Mouse (Mus musculus): ENCODE measurements around the gene Mllt10. TPM values are rescaled to one million over a fixed set of nuclear protein-coding genes. Genes with fewer than 3 reads are reported as not detected.
A peak's percentile ranks its signal among the peaks of the same experiment; 100 is the strongest.

The Mllt10 gene
- polyA plus RNA-seq (2015; fragmentation: Nextera tagmentation; extraction: Ambion mirVana), result 53.2 and 70.2 TPM in 2 replicates

DNA sequence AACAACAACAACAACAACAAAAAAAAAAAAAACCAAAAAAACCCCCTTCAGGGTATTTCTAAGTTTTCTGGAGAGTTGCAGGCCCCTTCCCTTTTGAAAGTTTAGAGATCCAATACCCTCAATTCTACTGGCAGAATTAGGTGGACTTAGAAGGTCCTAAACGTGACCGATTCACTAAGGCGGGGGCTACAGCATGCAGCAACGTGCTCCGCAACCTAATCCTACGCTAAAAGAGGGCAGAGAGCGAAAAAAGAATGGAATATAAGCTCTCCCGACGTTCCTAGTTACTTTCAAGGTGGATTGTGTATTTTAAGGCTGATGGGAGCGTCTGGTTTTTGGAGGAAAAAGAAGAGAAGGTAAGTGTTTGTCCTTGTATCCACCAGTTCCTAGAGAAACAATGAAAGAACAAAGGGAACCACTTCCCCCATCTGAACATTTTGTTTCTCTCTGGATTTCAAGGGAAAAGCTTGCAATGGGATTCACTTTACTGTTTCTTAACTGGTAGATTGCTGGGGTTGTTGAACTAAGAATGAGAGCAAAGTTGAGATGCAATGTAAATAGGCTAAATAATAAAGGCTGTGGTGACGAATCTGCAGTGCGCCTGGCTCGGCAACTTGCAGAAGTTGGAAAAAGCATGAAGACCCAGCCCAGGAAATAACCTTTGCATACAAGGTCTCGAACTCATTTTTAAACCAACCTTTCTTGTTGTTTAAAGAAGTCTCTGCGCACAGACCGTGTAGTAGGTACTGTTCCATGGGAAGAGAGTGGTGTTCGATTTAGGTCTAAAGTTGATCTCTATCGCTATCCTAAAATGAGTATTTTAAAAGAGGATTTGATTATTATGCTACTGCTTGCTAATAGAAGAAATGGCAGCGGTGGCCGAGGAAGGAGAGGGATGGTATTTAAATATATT lies at the start of gene Mllt10:
Mllt10 (plus strand) TSS at position 222 of the 913 bp plus-strand sequence.
- DNase-seq (ENCODE audit: low spot score), result peak; percentile 25

- no peak for DNase-seq (ENCODE audit: low spot score)
These were observed 43.8 kb upstream of the Mllt10 start for GRCm38 (mm10) chr2:18011226-18011625.

DNA sequence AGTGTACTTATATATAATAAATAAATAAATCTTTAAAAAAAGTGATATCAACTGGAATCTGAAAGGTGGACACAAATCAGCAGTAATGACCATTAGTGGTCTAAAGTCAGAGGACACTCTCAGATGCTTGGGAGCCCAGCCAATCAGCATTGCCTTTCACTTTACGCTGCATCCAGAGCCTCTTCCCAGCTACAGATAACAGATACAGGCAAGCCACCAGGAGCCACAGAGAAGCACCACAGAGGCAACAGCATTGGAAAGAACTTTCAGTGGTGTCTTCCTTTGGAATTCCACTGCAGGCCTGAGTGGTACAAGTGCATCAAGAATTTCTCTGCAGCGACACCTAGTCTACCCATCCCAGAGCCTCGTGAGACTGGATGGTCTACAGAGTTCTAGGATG lies 42.2 kb upstream of the Mllt10 start:
- DNase-seq (ENCODE audit: low spot score), result no peak

DNA sequence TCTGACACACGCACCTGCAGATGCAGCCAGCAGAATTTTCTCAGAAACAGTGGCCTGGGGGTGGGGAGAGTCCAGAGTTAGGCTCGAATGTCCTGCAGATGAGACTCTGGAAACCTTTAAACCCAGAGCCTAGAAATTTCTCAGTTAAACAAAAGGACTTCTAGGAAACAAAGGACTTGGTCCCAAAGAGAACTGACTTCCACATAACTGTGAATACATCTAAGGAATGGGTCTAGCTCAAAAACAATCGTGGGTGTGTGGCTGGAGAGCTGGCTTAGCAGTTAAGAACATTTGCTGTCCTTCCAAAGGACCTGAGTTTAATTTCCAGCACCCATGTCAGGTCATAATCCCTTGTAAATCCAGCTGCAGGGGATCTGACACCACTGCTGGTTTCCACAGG lies 39.5 kb upstream of the Mllt10 start:
- DNase-seq (ENCODE audit: low spot score), result no peak

DNA sequence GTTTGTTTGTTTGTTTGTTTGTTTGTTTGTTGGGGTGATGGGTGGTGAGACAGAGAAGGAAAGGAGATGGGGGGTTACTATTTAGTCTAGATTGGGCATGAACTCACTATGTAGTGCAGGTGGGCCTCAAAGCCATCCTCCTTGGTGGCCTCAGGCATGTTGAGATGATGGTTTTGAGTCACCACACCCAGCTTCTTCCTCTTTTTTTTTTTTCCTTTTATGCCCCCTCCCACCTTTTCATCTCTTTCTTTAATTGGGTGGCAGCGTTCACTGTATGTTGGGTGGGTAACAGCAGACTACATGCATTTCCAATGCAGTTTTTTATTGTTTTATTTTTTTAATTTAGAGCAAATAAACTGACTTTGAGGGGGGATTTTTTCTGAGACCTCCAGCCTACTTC lies 38.4 kb upstream of the Mllt10 start:
- no peak for DNase-seq (ENCODE audit: low spot score)

- no peak for DNase-seq (ENCODE audit: low spot score)
These were observed 37.7 kb upstream of the Mllt10 start for GRCm38 (mm10) chr2:18017321-18017720.

- DNase-seq (ENCODE audit: low spot score), result no peak
These were observed 35.9 kb upstream of the Mllt10 start for GRCm38 (mm10) chr2:18019122-18019521.

DNA sequence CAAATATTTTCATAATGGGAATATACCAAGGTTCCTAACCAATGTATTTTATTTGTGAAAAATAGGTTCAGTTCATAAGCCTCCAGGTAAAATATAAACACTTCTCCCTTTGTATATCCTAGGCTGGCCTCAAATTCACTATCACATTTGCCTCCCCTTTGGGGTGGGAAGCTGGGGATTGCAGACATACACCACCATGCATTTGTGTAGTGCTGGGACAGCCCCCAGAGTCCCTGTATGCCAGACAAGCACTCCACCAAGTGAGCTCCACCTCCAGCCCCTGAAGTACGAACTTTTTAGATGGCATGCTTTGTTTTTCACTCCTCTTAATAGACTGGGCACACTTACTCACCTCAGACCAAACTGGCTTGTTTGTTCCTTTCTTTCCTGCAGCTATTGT lies 32.2 kb upstream of the Mllt10 start:
- no peak for DNase-seq (ENCODE audit: low spot score)

DNA sequence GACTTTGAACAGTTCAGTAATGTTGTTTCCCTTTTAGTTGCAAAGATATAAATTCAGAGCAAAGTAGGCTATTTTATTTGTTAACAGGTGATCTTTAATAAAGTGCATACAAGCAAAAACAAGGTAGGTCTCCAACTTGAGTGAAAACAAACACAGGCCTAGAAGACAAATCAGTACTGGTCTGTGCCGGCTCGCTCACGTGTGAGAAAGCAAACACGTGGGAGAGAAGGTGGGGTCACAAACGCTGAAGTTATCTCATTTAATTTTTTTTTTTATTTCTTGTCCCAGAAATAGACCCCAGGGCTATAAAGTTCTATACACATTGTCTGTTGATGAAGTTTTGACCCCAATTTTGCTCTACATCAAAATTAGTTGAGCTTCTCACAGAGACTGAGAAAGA lies 29.9 kb upstream of the Mllt10 start:
- DNase-seq (ENCODE audit: low spot score), result no peak

DNA sequence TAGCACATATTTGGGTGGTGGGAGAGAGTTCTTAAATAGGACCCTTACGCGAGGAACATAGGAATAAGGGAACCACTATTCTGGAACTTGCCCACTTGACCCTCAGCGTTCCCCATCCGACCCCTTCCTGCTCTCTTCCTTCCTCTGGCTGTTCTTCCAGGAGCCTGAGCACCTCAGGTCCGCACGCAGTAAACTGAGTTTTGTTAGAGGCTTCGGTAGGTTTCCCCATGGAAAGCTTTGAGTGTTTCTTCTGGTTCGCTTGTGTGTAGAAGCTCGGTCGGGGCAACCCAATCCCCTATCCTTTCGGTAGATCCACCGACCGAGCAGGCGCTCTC lies 29.3 kb upstream of the Mllt10 start:
- no peak for DNase-seq (ENCODE audit: low spot score)

DNA sequence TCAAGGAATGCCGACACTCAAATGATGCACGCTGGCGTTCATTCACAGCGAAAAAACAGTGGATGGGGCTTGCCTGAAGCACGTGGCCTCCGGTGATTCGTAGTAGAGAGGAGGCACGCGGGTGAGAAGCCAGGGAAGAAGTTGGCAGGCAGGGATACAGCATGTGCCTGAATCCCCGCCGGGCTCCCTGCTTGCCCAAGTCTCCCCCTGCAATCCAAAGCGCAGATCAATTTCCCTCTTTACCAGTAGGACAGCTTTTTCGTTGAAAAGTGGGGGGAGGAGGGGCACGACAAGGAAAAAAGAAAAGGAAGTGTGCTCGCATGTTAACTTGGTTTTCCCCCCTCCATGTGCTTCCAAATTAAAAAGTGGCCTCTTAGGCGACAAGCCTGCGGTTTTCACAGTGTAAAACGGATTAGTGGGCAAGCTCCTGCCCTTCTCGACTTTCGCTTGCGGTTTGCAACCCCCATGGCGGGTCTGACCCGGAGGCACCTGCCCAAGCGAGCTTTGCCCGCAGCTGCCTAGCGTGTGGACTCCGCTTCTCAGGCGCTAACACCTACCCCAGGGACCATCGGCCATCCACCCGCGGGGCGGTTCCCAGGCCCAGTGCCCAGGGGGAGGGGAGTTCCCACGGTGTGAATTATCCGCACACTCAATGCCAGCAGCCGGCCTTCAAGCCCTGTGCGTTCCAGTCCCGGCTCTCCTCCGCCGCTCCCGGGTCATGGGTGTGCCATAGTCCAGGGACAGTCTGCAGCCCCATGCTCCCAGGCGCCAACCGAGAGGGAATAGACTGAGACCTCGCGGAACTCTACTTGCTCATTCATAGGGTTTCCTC lies 28.7 kb upstream of the Mllt10 start:
- peak; percentile 22 for DNase-seq (ENCODE audit: low spot score)

- DNase-seq (ENCODE audit: low spot score), result peak; percentile 93
These were observed 27.4 kb upstream of the Mllt10 start for GRCm38 (mm10) chr2:18027448-18028139.

- peak; percentile 61 for DNase-seq (ENCODE audit: low spot score)
These were observed 26.7 kb upstream of the Mllt10 start for GRCm38 (mm10) chr2:18028140-18029021.

- DNase-seq (ENCODE audit: low spot score), result no peak
These were observed 25.4 kb upstream of the Mllt10 start for GRCm38 (mm10) chr2:18029656-18030055.

DNA sequence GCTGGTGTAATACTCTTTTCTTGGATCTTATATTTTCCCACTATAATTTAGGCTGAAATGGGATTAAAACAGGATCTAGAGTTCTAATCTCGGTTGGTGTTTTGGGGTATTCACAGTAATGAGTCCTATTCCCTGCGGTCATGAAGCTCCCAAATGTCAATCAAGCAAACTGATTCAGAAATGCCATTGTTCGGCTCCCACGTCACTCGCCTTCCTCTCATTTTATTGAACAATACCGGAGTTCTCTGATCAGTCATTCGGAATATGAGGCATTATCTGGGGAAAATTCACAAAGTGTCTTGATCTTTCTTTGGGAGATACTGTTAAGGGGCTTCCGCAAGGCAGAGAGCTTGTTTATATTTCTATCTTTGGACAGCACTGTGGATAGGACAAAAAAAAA lies 24.5 kb upstream of the Mllt10 start:
- DNase-seq (ENCODE audit: low spot score), result no peak

- peak; percentile 12 for DNase-seq (ENCODE audit: low spot score)
These were observed 23.7 kb upstream of the Mllt10 start for GRCm38 (mm10) chr2:18031271-18031821.

DNA sequence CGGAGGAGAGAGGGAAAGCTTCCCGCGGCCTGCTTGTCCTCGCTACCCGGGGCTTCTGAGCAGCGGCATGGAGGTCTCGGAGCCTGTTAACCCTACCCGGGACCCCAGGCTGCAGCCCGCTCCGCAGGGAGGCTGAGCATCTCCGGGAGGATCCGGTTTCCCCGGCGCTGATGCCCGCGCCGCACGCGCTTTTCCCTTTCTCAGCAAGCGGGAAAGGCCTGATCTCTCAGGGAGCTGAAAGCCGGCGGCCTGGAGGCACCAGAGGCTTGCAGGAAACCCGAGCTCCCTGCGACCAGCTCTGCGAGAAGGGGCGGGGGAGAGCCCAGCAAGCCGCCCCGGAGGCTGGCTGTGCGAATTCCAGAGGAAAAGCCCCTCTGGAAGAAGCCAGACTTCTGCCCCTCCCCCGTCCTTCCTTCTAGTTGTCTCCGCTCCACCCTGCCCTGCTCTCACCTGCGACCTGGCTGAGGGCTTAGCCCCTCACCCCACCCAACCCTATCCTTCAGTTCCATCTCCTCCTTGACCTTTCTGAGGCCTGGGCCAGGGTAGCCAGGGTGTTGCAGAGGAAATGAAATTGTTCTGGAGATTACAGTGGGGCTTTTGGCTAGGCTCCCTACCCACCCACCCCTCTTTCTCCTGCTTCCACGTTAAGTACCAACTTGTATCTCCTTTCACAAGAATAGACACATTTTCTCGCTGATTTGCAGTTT lies 23.1 kb upstream of the Mllt10 start:
- DNase-seq (ENCODE audit: low spot score), result no peak

DNA sequence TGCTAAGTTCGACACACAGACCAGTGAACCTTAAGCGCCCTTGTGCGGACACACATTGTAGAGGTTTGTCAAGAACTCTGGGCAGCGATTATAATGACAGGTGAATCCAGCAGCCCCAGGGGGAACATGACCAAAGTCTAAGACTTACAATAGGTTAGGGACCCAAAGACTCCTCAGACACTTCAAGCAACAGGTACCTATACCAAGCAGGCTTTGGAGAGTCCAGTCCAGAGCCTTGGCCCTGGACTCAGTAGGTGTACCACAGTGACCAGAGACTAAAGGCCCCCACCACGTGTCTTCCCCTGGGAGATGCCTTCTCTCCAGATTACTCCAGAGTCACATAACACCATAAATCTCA lies 22.5 kb upstream of the Mllt10 start:
- DNase-seq (ENCODE audit: low spot score), result no peak

GRCm38 (mm10) chr2:18033166-18034108 lies 21.6 kb upstream of the Mllt10 start:
- DNase-seq (ENCODE audit: low spot score), result no peak
